Mouse (Mus musculus) myocyte (in vitro differentiated cells): ENCODE data around the gene 9930021J03Rik.

Experiments used
- POLR2A ChIP-seq: IDR thresholded peaks from one replicate; pipeline ENCODE4 v1.6.1; 2011; ENCODE audit warnings: low read depth, mild to moderate bottlenecking, control low read depth, moderate library complexity; ENCODE audit not compliant: insufficient read length
- POLR2AphosphoS2 ChIP-seq: IDR thresholded peaks from one replicate; pipeline ENCODE4 v1.6.1; 2011; ENCODE audit warnings: low read depth, control low read depth; ENCODE audit not compliant: insufficient read length
- USF1 ChIP-seq: IDR thresholded peaks from one replicate; pipeline ENCODE4 v1.6.1; 2011; ENCODE audit warnings: low read depth, mild to moderate bottlenecking, control low read depth, moderate library complexity

DNA sequence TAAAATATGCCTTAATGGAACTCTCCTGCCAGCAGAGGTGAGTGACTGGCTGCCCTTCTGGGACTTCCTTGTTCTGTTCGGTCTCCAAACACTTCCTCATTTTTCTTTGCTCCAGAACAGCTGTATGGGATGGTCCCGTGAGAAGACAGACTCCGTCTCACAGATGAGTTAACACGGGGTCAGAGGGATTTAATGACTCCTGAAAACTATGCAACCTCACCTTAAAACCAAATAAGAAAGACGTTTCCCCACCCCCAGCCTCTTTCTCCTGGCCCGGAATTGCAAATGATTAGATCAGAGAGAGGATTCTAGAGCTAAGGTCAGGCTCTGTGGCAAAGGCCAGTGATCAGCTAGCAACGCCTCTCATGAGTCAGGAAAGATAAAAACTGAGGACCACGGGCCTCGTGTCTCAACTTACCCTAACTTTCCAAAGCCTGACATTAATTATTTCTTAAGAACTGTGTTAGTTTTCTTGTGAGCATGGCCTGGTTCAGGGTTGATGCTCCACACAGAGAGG lies 130.2 kb downstream of the 9930021J03Rik start:
- TF ChIP-seq POLR2A: no peak
- TF ChIP-seq POLR2AphosphoS2: no peak
- no peak for TF ChIP-seq USF1
